Mouse (Mus musculus) cerebellum, postnatal 36 days (tissue): Measurements from ENCODE around the gene Pitpnm1.
"Not testable (repeated sequence)": the region's sequence is repeated elsewhere in the genome, so short reads cannot be mapped to it uniquely, and the experiment has no call there.

ENCODE experiments used
- DNase-seq, 2 experiments: peaks; one replicate each; pipeline ENCODE4 v3.0.0; 2021 to 2022; ENCODE audit warnings: mixed read lengths in 2 of 2

The Pitpnm1 gene

DNA sequence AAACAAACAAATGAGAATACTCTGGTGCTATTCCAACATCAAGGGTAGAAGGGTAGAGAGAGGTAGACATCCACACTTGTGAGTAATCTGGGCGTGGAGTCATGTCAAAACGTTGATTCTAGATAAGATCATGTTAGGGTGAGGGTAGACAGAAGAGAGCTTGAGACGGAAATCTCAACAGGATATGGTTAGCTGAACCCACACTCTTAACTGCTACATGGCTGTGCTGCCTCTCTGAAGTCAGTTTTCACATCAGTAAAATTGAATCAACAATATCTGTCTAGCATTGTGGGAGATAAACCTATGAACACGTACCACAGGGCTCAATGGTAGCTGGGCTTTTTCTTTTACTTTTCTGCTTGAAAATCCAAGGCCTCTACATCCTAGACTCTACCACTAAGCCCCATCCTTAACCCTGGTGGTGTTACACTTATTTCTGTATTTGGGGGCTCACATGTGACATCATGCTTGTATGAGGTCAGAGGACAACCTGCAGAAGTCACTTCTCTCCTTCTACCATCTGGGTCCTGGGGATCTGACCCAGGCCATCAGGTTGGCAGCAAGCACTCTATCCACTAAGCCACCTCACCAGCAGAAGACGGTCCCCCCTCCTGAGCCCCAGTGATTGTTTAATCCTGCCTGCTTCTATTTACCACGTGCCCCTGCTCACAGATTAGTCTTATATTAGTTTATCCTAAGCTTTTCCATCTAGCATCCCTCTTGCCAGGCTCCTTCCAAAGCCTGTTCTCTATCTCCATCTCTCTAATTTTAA lies 20.1 kb downstream of the Pitpnm1 start:
- no peak for DNase-seq

DNA sequence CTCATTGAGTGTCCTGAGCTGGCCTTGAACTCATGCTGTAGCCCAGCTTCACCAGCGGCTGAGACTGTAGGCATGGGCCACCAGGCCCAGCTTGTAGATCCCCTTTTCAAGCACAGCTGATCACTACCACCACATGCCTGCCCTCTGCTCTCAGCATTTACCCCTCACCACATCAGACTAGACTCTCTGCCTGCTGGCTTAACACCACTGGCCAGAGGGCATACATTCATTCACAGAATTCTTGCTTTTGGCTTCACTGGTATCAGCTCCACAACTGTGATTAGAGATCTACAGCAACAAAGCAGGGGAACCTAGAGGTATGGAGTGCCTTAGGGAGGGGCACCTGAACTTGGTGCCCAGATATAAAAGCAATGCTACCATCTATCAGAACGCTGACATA lies 20.7 kb downstream of the Pitpnm1 start:
- DNase-seq, result no peak

DNA sequence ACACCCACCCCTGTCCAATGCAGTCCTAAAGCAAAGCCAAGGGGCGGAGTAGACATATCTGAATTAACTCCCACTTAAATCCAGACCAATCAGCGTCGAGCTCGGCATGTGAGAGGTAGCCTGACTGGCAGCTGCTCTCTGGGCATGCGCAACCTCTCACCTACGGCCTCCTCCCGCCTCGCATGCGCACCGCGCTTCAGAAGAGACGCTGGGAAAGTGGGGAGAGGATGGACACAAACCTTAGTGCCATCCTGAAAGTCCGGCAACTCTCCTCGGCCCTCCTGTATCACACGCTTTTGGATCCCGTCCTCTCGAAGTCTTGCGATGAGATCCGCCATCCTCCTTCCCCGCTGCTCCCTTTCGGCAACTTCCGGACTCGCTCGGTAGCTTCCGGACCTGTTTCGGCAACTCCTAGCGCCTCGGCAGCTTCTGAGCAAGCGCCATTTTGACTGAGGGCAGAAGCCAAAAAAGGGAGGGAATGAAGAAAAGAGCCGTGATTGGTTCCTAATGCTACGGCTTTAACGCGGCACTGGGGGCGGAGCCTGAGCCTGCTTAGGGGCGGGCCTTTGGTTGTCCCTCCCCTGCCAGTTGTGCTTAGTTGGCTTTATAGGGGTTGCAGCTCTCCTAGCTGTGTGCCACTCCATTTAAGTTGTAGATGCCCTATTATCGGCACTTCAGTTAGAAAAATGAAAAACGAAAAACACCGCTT lies 21.5 kb downstream of the Pitpnm1 start:
- DNase-seq, result peak; percentile 97 to 99

DNA sequence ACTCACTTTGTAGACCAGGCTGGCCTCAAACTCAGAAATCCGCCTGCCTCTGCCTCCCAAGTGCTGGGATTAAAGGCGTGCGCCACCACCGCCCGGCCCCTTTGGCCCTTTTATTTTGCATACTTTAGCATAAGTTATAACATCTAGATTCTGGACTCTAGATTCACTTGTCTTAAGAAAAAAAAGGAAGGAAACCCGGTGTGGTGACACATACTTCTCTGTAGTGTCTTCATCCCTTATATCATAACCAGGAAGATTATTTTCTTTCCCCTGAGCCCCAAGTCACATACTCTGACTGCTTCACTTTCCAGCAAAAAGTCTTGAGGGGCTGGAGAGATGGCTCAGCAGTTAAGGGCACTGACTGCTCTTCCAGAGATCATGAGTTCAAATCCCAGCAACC lies 22.1 kb downstream of the Pitpnm1 start:
- DNase-seq, result not testable (repeated sequence)

DNA sequence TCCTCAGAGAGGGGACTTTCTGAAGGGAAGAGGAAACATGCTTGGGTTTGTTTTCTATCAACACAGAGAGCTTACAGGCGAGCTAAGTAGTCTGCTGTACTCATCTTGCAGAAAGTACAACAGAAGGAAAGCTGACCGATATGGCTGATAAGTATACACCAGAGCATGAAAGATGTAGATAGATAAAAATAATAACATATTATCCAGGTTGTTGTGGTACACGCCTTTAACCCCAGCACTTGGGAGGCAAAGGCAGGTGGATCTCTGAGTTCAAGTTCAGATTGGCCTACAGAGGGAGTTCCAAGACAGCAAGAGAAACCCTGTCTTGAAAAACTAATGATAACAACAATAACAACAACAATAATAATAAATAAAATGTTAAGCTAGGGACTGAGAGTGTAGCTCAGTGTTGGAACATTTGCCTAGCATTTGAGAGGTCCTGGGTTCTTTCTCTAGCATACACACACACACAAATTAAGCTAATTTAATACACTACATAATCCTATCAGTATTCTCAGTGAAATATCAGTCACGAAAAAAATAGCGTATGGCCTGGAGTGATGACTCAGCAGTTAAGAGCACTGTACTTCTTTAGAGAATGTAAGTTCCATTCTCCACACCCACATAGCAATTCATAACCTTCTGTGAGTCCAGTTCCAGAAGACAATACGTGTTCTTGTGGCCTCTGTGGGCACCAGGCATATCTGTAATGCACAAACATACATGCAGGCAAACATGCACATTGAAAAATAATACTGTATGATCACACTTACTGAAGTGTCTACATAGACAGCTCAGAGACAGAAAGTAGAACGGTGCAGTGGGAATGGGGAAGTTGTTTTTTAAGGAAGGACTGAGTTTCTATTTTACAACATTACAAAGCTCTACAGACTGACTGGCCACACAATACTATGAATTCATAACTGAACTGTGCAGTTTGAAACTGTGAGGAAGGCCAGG lies 22.9 kb downstream of the Pitpnm1 start:
- no peak for DNase-seq

DNA sequence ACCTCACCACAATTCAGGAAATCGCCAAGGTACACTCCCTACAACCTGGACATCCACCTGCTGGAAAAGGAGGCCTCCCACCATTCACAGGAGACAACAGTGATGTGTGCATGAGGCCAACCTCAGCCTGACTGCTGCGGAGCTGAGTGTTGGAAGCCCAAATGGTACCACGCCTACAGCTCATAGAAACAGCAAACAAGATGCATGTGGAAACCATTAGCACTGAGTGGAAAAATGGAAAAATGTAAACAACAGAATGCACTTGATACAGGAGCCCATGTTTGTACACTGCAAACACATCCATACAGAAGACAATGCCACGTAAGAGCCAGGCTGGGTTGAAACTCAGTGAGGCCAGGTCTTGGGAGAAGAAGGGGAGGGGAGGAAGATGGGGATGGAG lies 24.6 kb downstream of the Pitpnm1 start:
- DNase-seq, result no peak

DNA sequence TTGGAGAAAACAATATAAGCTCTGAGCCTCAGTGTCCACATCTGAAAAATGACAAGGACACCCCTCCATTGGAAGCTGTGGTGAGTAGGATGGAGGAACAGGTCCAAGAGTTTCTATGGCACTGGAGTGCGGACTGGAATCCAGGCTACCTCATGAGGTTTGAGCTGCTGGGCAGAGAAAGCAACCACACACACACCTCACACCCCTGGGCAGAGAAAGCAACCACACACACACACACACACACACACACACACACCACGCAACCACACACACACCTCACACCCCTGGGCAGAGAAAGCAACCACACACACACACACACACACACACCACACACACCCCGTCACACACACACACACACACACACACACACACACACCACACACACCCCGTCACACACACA lies 25.5 kb downstream of the Pitpnm1 start:
- peak in 1 of 2 experiments; percentile 42 for DNase-seq

DNA sequence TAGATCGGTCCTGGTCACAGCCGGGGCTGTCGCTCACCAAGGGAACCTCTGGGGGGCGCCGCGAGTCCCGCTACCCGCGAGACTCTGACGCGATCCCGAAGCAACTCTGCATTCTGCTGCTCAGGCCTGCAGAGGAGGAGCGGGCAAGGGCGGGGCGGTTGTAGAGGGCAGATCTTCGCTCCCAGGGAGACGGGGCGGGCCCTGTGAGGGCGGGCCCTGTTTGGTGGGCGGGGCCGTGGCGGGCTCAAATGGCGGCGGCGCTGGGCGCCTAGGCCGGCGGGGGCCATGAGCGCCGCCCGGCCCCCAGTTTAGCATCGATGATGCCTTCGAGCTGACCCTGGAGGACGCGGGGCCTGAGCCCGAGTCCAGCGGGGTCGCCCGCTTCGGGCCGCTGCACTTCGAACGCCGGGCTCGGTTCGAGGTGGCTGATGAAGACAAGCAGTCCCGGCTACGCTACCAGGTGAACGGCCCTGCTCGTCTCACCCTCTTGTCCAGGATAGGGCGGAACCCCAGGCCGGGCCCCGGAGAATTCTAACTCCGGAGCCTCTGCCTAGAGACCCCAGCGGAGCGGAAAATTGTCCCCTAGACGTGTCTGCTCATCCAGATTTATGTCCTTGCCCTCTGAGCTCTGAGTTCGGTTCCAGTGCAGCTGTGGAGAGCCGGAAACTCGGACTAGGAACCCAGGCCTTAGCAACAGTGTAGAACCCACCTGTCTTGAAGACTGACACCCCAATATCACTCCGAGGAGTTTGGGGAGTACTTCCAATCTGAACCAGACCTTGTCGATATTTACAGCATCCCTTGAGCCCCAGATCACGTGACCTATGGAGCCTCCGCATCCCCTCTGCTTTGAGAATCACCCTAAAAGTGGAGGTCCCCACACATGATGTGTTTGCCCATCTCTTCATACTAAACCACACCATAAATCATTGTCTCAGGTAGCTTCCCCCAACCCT lies 26.2 kb downstream of the Pitpnm1 start, which contains the start of gene Aip:
Aip (minus strand) TSS at position 118 of the 956 bp plus-strand sequence.
- peak; percentile 96 to 99 for DNase-seq

DNA sequence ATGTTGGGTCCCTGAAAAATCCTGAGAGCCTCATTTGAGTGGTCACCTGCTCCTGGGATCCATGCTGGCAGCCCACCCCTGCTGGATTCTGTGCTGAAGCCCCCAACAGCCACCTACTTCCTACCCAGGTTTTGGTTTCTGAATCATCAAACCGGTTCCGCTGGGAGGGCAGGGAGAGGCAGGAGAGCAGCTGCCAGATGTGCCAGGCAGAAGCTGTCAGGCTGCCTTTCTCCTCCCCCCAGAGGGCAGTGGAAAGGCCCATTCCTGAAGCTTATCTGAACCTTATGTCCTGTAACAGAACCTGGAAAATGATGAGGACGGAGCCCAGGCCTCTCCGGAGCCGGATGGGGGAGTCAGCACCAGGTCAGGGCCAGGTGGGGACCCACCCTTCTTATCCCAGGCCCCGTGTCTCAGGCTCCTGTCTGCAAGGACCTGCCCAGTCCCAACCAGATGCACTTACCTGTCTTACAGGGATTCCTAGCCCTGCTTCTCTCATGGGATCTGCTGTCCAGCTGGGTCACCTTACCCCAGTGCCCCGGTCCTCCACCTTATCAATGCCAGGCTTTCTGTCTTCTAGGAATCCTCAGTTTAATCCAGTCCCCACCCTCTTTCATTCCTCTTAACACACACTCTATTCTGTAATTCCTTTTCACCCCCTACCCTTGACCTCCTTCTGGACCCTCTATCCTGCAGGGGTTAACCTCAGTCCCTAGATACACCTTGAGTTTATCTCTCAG lies 27.1 kb downstream of the Pitpnm1 start:
- DNase-seq, result no peak

DNA sequence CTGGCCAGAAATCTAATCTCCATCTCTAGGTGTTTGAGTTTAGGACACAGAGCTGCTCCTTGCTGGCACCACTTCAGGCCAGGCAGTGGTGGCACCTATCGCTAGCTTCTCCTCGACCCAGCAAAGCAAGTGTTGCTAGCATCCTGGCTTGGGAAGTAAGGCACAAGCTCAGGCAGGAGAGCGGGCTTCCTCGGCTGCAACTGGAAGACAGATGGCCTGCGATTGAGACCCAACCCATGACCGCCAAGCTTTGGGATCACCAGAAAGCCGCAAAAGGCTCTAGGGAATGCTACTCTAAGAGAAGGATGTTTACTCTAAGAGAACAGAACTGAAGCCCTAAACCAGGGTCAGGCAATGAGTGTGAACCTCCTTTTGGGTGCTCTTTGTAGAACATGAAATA lies 29.7 kb downstream of the Pitpnm1 start:
- DNase-seq, result no peak

DNA sequence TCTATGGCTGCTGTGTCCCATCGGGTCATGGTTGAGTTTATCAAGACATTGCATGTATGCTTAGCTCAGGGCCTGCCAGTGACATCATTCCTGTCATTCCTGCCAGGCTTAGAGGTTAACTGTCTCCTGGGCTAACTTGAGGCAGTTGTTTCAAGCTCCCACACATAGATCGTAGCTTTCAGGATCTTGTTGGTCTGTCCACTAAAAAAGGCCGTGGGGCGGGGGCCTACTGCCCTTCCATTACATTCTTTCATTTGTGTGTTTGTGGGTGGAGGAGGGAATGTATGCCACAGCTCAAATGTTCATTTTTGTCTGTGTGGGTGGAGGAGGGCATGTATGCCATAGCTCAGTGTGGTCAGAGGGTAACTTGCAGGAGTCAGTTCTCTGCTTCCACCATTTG lies 30.3 kb downstream of the Pitpnm1 start:
- DNase-seq, result no peak

DNA sequence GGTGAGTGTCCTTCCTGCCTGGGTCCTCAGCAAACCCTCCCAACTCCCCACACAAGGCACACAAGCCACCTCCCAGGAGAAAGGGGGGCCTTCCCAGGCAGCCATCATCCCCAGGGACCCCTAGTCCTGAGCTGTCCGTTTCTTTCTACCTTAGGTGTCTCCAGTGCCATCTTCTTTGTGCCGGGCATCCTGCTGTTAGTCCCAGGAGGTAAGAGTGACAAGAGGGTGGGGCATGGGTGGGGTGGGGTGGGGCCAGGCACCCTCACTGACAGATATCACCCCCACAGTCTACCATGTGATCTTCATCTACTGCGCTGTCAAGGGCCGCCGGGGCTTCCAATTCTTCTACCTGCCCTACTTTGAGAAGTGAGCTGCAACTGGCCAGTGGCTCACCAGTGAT lies 31.3 kb downstream of the Pitpnm1 start:
- DNase-seq, result no peak

DNA sequence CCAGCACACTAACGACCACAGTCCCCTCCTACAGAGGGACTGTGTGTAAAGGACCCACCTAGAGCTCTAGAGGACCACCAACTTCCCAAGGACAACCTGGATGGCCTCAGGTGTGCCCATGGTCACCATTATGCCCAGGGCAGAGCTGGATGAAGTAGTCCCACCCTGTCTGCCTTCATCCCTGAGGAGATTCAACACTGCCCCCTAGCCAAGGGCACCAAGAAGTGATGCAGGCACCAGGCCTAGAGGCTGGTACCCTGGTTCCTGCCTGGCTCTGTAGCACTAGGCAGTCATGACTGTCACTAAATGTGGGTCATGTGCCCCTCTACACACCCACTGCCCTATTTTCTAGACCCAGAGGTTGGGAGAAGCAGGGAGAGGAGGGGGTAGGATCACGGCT lies 32.0 kb downstream of the Pitpnm1 start:
- no peak for DNase-seq

DNA sequence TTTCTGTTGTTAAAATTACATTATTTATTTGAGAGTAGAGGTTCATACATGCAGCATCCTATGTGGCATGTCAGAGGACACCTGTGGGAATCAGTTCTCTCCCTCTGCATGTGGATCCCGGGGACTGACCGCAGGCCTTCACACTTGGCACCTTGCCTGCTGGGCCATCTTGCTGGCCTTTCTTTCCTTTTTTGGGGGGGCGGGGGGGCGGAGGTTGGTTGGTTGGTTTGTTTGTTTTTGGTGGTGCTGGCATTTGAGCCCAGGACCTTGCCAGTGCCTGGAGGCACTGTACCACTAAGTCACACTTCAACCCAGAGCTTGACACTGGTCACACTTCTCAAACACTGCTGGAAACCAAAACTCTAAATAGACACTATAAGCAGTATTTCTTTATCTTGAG lies 34.6 kb downstream of the Pitpnm1 start:
- DNase-seq, result no peak

DNA sequence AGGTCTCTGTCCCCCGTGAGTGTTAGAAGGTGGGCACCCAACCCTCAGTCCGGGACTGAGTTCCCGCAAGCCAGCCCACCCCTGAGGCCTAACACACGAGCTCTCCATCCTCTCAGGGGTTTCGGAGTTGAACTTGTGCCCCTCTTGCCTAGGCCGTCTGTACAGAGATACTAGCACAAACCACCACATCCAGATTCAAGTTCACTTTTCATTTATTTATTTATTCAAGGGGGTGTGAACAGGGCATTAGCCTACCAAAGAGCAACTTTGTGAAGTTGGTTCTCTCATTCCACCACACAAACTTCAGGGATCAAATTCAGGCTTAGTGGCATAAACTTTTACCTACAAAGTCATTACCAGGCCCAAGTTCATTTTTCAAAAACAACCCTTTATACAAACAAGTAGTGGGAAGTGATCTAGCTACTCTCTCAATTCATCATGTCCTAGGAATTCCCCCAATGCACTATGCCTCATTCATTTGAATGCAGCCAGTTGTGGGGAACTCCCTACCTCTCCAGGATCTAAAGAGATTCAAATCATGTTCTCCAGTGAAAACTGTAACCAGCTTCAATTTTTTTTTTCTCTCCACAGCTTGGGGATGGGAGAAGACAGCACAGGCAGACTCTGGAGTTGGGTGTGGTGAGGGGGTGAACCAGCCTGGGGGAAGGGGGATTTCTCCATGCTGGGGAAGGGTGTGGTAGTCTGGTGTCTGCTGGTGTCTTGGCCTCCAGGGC lies 35.6 kb downstream of the Pitpnm1 start:
- not testable (repeated sequence) for DNase-seq

DNA sequence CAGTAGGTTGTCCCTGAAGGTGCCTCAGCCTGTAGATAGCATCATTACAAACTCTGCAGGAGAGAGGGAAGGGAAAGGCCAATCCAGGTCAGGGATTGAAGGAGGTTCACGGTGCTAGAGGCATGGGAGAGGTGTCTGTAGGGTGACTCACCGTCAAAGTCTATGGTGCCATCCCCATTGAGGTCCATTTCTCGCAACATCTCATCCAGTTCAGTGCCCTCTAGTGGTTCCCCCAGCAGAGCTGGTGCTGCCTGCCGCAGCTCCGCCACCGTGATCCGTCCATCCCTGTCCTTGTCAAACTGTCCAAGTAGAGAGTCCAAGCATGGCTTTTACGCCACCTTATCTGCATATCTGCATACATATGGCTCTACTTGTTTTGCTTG lies 36.2 kb downstream of the Pitpnm1 start:
- not testable (repeated sequence) for DNase-seq

DNA sequence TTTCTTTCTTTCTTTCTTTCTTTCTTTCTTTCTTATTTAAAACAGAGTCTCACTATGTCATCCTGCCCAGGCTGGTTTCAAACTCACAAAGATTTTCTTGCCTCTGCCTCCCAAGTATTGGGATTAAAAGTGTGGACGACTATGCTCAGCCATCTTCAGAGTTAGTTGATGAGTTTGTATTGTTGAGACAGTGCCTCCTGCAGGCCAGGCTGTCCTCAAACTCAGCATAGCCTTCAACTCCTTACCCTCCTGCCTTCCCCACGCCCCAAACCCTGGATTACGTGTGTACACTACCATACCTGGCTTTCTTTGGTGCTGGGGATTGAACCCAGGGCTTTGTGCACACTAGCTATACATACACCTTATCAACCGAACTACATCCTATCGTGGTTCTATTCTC lies 36.7 kb downstream of the Pitpnm1 start:
- no peak for DNase-seq

DNA sequence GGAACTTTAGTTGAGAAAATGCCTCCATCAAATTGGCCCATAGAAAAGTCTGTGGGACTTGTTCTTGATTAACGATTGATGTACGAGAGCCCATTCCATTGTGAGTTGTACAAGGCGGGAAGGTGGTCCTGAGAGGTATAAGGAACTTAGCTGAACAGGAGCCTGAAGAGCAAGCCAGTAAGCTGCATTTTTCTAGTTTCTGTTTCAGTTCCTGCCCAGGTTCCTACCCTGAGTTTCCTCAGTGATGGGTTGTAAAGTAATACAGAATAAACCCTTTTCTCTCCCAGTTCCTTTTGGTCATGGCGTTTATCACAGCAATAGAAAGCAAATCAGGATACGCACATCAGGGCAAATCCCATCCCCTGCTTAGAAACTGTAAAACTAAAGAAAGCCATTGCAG lies 38.1 kb downstream of the Pitpnm1 start:
- no peak for DNase-seq

DNA sequence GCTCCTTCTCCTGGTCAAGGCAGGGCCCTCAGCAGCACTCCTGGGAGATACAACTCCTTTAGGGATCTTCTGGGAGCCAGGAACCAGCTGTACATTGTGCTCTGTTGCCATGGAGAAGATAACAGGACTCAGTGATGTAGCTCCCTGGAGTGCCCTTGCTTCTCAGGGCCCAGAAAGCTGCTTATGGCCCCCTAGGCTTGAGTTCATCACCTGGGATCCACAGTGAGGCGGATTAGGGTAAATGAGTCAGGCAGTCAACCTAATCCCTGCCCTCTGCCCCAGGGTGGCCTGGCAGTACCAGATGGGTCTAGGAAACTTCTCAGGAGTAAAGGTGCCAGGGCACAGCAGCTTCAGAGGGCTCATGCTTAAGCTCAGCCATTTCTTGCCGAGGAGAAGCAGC lies 39.6 kb downstream of the Pitpnm1 start, which contains the start of gene Gpr152:
Gpr152 (plus strand) TSS at position 342 of the 400 bp plus-strand sequence.
- no peak for DNase-seq

DNA sequence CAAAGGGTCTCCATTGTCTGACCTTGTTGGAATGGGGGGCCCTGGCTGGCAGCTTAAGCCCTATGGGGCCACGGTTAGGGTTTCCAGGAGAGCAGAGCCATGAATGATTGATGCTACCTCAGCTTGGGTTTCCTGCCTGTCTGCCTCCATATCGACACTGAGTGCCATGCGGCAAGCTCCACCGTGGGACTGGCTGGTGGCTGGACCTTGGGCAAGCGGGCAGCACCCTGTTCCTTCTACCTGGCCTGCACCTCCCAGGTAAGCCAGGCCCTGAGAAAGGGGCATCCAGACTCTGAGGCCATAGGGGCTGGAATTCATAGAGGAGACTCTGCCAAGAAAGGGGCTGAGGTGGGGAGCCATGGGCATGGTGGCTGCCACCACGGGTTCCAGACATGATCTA lies 40.3 kb downstream of the Pitpnm1 start:
- no peak for DNase-seq
